Mouse (Mus musculus) gonadal fat pad, adult 2 months (tissue): ENCODE data around the gene Tmem211. TPM values are rescaled to one million over a fixed set of nuclear protein-coding genes. Genes with fewer than 3 reads are reported as not detected.
A peak's percentile ranks its signal among the peaks of the same experiment; 100 is the strongest.

Experiments used
- DNase-seq: peaks from one replicate; pipeline ENCODE4 v3.0.0-alpha.2; 2012; ENCODE audit warnings: low read depth
- polyA plus RNA-seq: library from polyadenylated mRNA; depleted of rRNA; stranded (reverse); fragments of >200 nt; gene quantifications from 2 replicates; pipeline ENCODE4 v1.2.3, GENCODE M21; 2012

Gene Tmem211
- polyA plus RNA-seq, 1 experiment, result not detected

DNA sequence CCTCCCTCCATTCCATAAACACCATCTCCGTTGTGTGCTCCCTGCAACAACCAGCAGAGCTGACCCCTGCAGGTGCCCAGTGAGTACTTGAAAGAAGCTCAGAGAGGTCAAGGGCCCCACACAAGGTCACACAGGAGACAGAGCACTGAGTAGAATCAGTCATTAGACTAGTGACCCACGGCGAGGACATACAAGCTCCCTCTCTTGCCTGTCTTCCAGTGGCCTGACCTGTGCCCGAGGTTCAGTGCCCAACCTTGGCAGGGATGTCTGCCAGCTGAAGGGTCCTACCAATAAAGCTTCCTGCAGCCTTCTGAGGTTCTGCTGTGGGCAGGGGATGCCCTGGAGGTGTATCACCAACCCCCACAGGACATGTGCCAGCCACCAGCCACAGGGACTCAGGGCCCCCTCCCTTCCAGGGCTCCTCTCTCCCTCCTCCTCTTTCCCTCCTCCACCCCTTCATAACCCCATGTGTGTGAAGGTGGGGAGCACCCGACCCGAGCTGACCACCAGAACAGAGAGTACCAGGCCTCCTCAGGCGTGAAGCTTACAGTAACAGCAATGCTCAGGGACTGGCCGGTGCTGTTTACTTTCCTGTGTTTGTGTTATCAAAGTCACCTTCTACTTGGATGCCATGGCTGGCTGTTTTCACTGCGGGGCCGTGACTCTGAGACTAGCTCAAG, 14.4 kb upstream of the Tmem211 start:
- no peak for DNase-seq

DNA sequence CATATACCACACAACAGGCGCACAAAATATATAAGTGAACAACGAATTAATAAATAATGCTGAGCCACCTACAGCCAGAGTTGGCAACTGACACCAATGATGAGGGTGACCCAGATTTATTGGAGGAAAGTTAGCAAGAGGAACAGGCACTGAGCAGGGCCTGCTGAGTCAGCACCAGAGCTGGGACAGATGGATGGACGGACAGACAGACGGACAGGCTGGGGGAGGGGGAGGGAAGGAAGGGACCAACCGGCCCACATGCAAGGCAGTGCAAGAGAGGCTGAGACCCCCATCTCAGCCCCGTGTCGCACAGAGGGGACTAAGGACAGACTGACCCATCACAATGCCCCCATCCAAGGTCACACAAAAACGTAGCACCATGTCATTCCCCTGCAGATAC, 12.7 kb upstream of the Tmem211 start:
- DNase-seq, result no peak

DNA sequence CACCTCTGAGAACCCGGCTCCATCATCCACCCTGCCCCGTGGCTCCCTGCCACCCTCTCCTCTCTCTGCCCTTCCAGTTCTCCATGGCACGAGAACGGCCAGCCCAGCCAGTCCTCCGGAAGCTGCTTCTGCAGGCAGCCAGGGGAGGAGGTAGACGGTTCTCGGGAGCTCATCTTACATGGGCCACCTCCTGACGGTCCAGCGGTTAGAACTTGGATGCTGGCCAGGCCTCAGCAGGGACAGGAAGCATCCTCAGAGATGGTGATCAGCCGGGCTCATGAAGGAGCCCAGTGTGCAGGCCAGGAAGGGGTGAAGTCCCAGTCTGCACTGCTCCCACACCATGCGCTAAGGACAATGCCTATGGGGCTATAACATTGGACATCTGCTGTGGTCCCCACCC, 12.3 kb upstream of the Tmem211 start:
- no peak for DNase-seq

DNA sequence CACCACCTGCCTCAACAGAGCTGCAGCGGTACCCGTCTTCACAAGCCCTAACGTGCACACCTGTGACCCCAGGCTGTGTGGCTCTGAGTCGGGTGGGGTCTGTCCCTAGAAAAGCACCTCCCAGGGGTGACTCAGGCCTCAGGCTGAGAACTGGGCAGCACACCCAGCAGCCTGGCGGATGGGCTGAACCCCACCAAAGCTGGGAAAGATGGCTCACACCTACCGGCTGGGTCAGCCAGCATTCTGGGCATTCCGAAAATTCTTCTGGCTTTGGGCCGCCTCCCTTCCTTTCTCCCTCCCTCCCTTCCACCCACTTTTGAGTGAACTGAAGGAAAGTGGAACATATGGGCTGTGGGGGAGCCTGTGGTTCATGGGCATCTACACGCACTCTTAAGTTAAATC, 11.1 kb upstream of the Tmem211 start:
- no peak for DNase-seq

DNA sequence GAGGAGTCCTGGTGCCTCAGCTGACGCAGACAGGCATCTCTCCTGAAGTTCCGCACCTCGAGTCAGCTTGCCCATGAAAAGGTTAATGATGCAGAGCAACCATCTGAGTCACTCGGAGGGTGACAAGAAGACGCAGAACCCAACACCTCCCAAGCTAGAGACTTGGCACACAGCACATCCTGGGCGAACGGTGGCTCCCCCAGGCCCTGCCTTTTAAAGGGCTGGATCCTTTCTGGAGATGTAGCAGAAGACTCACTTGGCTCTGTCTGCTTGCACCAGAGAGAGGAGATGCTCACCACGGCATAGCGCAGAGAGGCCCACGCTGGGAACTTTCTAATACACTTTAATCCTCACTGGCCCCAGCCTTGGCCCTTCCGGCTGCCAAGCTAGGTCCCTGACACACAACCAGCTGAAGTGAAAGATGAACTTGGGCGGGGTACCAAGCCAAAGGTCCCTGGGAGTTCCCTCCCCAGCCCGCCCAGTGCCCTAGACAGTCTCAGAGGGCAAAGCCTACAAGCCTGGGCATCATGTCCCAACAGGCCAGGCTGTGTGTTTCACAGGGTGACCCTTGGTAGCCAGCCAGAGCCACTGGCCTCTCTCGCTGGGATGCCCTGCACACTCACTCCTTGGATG, 10.3 kb upstream of the Tmem211 start:
- DNase-seq, result no peak

DNA sequence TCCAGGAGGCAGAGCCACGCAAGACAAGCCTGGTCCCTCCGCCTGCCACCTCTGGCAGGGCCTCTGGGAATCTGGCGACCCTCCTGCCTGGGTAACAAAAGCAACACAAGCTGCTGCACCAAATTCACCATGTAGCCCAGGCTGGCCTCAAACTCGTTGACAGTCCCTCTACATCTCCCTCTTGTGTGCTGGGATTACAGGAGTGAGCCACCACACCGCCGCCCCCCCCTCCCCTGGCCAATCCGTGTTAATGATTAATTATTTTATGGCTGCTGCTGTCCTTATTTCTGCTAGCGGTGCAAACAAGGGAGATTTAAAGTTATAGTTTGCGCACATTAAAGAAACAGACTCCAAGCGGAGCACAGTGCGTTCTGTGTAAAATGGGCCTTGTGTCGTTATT, 9.6 kb upstream of the Tmem211 start:
- no peak for DNase-seq

DNA sequence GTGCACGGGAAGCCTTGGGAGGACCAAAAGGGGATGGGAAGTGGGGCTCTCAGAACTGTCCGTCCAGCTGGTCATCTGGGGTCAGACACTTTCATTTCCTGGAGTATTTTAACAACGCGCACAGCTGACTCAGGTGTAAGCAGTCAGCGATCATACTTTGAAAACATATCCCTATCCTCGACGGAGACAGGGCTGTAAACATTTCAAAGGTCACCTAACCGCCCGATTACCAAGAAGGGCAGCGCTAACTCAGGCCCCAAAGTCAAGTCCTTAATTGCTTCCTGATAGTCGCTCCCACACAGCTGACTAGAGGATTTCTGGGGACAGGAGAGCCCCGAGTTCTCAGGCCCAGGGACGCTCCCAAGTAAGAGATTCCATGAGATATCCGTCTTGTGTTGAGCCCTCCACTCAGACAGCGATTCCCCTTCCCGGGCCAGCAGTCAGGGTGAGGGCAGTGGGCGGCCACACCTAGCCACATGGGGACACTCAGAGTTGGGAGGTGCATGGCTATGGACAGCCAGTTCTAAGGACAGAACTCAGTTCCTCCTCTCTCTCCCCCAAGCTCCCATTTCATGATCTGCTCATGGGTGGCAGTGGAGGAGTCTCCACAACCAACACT, 8.0 kb upstream of the Tmem211 start:
- no peak for DNase-seq

DNA sequence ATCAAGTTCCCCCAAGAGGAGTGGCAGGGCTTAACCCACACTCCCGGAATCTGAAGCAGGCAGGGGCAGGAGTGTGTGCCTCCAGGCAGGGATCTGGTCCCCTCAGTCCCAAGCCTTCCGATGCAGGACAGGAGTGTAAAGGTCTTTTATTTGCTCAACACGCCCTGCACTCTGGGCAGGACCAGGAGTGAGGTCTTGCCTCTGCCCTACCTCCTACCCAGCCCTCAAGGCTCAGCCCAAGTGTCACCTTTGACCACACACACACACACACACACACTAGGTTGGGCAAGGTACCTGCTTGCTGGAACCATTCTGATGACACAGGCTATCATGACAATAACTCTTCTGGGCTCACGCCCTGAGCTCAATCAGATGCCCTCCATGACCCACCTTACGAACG, 7.3 kb upstream of the Tmem211 start:
- DNase-seq, result no peak

DNA sequence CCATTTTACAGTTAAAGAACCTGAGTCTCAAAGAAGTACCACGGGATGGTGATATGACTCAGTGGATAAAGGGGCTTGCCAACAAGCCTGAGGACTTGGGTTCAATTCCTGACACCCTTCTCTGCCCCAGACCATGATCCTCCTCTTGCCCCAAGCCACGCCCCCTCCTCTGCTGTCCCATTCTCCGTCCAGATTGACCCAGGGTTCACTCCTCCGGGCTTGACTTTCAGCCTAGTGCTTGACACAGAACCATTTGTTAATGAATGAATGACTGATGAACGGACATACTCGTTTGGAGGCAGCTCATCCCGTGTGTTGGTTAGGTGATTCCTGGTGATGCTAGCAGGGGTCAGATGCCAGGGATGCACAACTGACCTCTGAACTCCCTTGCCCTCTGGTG, 6.8 kb upstream of the Tmem211 start:
- DNase-seq, result no peak

DNA sequence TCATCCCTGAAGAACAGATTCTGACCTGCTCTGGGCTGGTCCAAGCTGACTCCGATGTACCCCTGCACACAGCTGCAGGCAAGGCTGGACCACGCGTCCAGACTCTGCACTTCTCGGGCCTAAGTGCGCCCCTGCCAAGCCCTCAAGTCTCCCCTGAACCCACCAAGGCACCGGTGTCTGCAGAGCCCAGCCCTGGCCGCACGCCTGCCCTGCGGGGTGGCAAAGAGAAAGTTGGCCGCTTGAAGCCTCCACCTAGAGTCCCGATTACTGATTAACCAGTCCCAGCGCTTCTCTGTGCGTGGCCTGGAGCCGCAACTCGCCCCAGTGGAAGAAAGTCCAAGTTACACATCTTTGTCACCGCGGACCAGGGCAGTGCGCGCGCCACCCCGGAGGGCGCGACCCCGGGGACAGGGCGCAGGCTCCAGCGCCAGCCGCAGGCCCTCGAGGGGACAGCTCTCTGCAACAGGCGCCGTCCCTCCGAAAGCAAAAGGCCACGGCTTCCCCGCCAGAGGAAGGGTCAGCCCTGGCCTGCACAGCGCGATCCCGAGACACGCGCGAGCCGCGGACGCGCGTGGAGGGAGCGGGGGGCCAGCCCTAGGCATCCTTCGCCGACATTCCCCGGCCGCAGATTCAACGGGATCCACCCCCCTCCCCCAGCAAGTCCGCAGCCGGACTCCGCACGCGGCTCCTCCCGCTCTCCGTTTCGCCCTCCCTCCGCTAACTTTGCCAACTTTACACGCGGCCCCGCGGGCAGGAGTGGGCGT, 6.1 kb upstream of the Tmem211 start:
- DNase-seq, result no peak

DNA sequence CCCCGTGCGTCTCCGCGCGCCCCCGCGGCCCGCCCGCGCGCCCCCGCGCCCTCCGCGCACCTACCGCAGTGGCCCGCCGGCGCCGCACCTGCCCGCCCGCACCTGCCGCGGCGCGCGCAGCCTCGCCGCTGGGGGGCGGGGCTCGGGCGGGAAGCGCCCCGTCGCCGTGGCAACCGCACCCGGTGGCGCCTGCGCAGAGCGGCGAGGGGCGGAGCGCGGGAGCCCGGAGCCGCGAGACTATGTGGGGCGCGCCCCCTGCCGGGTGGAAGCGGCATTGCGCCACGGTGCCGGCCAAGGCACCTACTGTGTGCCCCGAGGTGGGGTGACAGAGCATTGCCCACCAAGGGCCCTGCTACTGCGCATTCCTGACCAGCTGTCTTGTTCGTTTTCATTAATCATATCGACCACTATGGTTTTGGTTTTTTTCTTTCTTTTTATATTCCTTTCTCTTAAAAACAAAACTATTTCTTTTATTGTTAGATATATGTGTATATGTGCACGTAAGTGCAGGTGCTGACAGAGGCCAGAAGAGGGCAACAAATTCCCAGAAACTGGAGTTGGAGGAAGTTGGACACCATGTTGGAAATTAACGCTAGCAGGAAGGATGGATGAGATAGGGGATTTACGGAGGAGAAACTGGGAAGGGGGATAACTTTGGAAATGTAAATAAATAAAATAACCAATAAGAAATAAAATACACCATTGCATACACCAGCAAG, 5.4 kb upstream of the Tmem211 start, which contains the start of gene 2900026A02Rik:
2900026A02Rik (minus strand) TSS at position 90 of the 719 bp plus-strand sequence.
- no peak for DNase-seq

DNA sequence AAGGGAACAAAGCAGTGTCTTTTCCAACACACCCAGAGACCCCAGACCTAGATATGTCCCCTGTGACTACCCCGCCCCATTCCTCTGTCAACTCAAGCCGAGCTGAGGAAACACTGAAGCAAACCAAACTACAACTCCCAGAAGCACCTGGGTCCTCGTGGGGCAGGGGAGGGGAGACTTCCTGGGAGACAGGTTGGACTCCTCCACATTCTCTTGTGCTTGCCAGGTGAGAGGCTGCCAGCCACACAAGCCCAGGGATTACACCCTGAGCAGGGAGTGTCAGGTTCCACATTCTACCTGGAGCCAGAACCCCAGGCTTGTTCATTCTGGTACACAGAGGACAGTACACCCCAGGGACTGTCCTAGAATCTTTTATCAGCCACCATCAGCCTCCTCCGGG, 2.8 kb upstream of the Tmem211 start:
- DNase-seq, result peak; percentile 68

DNA sequence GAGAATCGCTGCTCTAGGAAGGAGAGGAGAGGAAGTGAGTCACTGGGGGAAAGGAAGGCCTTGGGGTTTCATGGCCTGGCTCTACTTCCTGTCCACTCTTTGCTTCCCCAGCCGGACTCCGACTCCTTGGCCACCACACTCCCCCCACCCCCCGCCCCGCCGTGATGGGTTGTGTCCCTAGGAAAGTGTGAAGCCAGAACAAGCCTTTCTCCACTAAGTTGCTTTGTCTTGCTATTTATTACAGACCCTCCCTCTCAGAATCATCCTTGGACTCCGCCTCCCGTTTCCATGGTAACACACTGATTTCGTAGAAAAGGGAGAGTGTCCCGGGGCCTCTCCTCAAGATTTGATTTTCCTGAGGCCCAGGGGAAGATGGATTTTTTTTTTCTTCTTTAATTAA, 1.4 kb upstream of the Tmem211 start:
- DNase-seq, result no peak

DNA sequence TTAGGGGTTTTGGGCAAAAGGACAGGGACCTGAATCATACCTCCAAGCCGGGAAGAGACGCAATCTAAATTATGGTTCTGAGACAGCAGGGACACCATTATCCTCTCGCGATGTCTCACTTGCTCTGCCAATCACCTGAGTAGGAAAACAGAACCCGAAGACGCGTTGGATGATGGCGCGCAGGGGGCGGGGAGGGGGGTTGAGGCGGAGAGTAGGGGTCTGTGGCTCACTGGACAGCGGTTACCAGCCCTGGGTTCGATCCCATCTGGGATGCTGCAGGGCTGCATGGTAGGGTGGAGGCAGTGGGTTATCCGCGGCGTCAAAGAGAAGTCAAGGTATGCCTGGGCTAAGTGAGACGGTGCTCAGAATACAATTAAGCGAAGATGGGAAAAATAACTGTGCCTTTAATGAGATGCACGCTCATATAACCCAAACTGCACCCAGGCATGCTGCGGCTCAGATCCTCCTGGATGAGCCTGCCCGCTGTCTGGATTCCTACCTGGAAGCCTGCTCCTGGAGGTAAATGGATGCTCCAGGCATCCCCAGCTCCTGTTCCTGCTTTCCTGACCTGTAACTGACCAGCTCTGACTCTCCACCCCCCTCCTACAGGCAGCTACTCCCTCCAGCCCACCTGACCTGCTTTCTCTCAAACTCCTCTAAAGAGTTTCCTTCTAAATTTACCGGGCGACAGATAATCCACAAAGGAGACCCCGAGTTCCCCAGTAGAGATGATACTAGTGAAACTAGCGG, 848 bp upstream of the Tmem211 start:
- no peak for DNase-seq

DNA sequence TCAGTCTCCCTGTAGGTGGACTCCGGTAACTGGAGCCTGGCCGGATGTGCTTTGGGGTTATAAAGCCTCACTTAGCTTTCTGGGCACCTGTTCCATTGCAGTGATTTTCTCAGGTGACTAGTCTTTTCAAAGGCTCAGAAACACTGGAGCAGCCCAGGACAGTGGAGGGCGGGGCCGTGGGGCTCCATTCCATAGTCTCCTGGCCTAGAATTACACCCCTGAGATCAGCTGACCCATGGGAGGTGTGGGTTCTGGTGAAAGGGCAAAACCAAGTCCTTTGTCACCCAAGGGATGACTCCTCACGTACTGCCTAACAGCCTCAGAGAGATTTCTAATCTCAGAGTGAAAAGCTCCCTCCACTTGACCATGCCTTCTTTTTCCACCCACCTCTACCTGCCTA, 3.5 kb downstream of the Tmem211 start:
- no peak for DNase-seq

DNA sequence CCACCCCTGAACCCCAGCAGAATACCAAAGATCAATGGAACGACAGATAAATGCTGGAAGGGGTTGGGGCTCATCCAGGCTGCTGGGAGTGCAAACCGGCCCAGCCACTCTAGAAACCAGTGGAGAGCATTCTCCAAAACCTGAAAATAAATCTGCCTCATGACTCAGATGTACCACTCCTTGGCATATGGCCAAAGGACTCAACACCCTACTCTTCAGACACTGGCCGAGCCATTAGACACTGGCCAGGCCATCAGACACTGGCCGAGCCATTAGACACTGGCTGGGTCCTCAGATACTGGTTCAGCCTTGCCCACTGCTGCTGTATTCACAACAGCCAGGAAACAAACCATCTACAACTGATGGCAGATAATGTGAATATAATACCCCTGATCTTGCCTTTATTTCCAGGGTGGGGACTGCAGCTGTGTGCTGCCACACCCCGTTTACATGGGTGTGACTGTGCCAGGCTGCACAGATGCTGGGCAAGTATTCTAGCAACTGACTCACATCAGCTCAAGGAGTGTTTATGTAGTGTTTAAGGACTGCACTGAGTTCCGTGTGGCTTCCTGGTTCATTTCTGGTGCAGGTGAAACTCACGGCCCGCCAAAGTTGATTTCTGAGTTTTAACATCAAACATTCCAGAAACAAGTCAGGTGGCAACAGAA, 22.7 kb downstream of the Tmem211 start:
- no peak for DNase-seq

DNA sequence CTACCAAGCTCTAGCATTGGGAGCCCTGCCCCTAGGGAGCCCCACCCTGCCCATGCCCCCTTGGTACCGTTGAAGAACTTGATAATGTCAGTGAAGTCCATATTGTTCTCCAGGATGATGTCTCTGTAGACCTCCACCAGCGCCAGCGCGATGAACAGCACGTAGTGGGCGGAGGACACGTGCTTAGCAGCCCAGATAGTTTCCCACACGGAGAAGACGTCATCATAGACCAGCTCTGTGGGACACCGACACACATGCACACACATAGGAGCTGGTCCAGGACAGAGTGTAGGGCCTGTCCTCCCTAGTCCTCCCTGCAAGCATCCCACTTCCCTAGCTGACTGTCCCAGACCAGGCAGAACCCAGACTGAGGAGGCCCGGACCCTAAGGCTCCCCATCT, 24.1 kb downstream of the Tmem211 start:
- DNase-seq, result no peak

DNA sequence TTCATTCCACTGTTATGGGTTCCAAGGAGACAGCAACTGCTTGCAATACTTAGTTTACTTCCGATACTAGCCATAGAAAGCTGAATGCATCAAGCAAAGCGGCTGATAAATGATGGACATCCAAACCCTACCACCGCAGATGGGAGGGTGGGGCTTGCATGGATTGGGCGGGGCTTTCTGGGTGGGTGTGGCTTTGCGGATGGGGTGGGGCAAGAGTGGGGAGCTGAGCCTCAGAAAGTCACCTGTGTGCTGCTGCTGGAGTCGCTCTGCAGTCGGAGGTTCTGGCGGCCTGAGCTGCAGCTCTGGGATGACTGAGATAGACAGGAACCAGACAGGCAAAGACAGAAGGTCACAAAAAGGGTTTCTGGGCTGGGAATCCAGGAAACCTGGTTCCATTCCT, 38.9 kb downstream of the Tmem211 start:
- no peak for DNase-seq

DNA sequence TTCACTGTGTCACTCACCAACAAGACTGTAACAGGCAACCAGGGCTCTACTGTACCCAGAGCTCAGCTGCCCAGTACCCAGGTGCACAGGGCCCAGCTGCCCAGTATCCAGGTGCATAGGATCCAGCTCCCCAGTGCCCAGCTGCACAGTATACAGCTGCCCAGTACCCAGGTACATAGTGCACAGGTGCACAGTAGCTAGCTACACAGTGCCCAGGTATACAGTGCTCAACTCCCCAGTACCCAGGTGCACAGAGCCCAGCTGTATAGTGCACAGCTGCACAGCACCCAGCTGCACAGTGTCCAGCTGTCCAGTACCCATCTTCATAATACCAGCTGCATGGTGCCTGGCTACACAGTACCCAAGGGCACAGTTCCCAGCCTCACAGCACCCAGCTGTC, 41.5 kb downstream of the Tmem211 start:
- no peak for DNase-seq

DNA sequence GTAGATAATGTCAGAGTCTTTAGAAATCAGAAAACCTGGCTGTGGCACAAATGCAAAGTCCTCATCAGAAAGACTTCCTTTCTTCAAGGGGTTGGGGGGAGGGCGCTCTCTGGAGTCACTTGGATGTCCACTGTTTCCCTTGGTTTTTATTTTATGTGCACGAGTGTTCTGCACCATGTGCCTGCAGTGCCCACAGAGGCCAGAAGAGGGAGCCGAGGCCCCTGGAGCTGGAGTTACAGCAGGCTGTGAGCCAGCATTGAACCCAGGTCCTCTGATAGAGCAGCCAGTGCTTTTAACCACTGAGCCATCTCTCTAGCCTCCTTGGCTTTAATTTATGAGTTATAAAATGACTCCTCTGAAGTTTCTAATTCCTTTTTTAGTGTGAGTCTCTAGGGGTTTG, 43.3 kb downstream of the Tmem211 start:
- no peak for DNase-seq
